8 mouse cellular contexts compared by ENCODE assay signal in the genomic region with DNA sequence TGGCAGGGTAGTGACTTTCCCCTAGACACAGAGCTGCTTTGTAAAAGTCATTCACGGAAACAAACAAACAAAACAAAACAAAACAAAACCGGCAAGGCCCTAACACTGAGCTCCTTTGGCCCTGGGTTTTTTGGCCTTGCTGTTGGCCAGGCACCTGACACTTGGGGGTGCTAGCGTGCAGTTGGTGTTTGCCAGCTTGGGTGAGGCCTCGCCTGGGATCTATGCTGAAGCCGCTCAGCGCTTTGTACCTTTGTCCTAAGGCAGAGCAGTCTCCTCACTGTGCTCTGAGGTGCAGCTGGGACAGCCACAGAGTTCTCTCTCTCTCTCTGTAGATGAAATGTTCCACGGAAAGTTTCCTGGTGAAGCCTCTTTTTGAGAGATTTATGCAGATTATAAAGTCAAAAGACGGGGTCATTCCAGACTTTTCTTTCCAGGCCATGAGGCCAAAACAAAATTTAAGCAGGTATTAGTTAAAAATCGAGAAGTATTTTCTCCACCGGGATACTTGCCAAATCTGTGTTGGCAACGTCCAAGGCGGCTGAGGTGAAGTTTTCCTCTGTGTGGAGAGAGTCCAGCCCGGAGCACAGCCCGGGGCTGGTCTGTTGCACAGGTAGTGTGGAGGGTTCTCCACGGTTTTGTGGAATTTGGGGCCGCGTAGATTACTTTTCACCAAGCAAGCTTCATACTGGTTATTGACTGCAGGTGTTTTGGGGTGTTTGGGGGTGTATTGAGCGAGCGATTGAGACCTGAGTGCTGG.
A peak's percentile ranks its signal among the peaks of the same experiment; 100 is the strongest.
DNase-seq lines count a peak whose midpoint lies in the region; ATAC-seq and TF ChIP-seq lines count a peak whose summit lies in the region.

No protein-coding gene starts in this region.

- WGBS in spleen, adult 2 months = 68% methylated on average over 19 of the region's 19 CpGs
- 49% methylated on average over 19 of the region's 19 CpGs for WGBS in intestine, embryonic 15.5 days

- no peaks in the 10 kb centered on the region for H3K9me3 ChIP-seq in intestine, embryonic 15.5 days

- TF ChIP-seq CTCF in spleen, adult 2 months (IDR thresholded peaks at IDR 0.05; ENCODE audit: extremely low read depth, insufficient read depth, insufficient read length, insufficient replicate concordance) = peak; percentile 29; the same call in 1 of the 2 replicates
- TF ChIP-seq CTCF in cortical plate, adult 2 months (IDR thresholded peaks at IDR 0.05; ENCODE audit: extremely low read depth, insufficient read depth, low read length) = peak; percentile 66

- intact Hi-C loops in left cerebral cortex, postnatal 10 days (cut with DNase I) = loop anchor here (10.0 kb wide), 3 partner anchors 154 to 546 kb away; no protein-coding TSS in a partner anchor

- H3K4me3 ChIP-seq in spleen, adult 2 months (ENCODE audit: extremely low read depth, insufficient read depth, insufficient read length) = no peak overlapping the region
- H3K4me3 ChIP-seq in cortical plate, adult 2 months (ENCODE audit: insufficient read depth, low read length) = no peak overlapping the region
- H3K4me3 ChIP-seq in intestine, embryonic 15.5 days (replicated peaks) = no peak overlapping the region

- H3K4me1 ChIP-seq in spleen, adult 2 months (ENCODE audit: control insufficient read depth, insufficient read depth, insufficient read length) = peaks cover 2% of the 10 kb centered on the region; the same call in 1 of the 2 replicates
- H3K4me1 ChIP-seq in cortical plate, adult 2 months (ENCODE audit: control insufficient read depth, insufficient read depth, low read length) = no peaks in the 10 kb centered on the region
- H3K4me1 ChIP-seq in intestine, embryonic 15.5 days (replicated peaks) = 0 out of 2 replicates have a peak, but pooled peaks cover 4% of the 10 kb centered on the region

- peak; percentile 87 for ATAC-seq in intestine, embryonic 15.5 days

- H3K9ac ChIP-seq in intestine, embryonic 15.5 days = no peak overlapping the region

- peak in 1 of 2 experiments; percentile 12 for DNase-seq in spleen, adult 2 months (ENCODE audit: low read depth in 1 of 2, low spot score in 2 of 2)
- DNase-seq in spleen, postnatal 36 days (ENCODE audit: low spot score in 2 of 2) = no peak
- DNase-seq in gastrocnemius, postnatal 25 days = peak; percentile 46
- peak; percentile 23 to 66 for DNase-seq in left cerebral cortex, postnatal 10 days (ENCODE audit: extremely low spot score in 1 of 2, low spot score in 2 of 2)
- peak; percentile 60 for DNase-seq in mesoderm, embryonic 11.5 days (ENCODE audit: low read depth, low spot score)
- peak; percentile 29 to 30 for DNase-seq in right cerebral cortex, postnatal 36 days (ENCODE audit: low spot score in 2 of 2)

- no peaks in the 10 kb centered on the region for H3K36me3 ChIP-seq in spleen, adult 2 months (ENCODE audit: control insufficient read depth, insufficient read depth, low read length)
- H3K36me3 ChIP-seq in intestine, embryonic 15.5 days = no peaks in the 10 kb centered on the region

- H3K27ac ChIP-seq in spleen, adult 2 months (ENCODE audit: insufficient read depth, low read length) = no peak overlapping the region
- no peak overlapping the region for H3K27ac ChIP-seq in cortical plate, adult 2 months (ENCODE audit: insufficient read depth, low read length)
- no peak overlapping the region for H3K27ac ChIP-seq in intestine, embryonic 15.5 days

- no peaks in the 10 kb centered on the region for H3K27me3 ChIP-seq in spleen, adult 2 months (ENCODE audit: control insufficient read depth, insufficient read depth, low read length)
- H3K27me3 ChIP-seq in intestine, embryonic 15.5 days (replicated peaks) = no peaks in the 10 kb centered on the region

- TF ChIP-seq POLR2A in spleen, adult 2 months (IDR thresholded peaks at IDR 0.05; ENCODE audit: low read depth, low read length) = no peak
- no peak for TF ChIP-seq POLR2A in cortical plate, adult 2 months (IDR thresholded peaks at IDR 0.05; ENCODE audit: extremely low read depth, insufficient read depth, low read length)

- no peak overlapping the region for H3K4me2 ChIP-seq in intestine, embryonic 15.5 days (replicated peaks)

Comparison
In these comparisons a context has a peak if more than half of its experiments do, and no peak if none do; other contexts are left out.
1. DNase-seq: peak in gastrocnemius, postnatal 25 days (single experiment), left cerebral cortex, postnatal 10 days (2 of 2), mesoderm, embryonic 11.5 days (single experiment) and right cerebral cortex, postnatal 36 days (2 of 2); none in spleen, postnatal 36 days (0 of 2).